ENCODE assay signal across 8 mouse cellular contexts in genomic region chr13:53442168-53442980, GRCm38 (mm10). TPM values are rescaled to one million over a fixed set of nuclear protein-coding genes. Genes with fewer than 3 reads are reported as not detected.
DNase-seq lines count a peak whose midpoint lies in the region; ATAC-seq and TF ChIP-seq lines count a peak whose summit lies in the region.

No protein-coding gene starts in this region.

- H3K27ac ChIP-seq in forebrain, embryonic 13.5 days: no peak overlapping the region
- H3K27ac ChIP-seq in kidney, postnatal 0 days: no peak overlapping the region
- H3K27ac ChIP-seq in liver, embryonic 15.5 days (replicated peaks): peak overlapping the region; percentile 38; the same call in 1 of the 2 replicates
- H3K27ac ChIP-seq in stomach, postnatal 0 days (replicated peaks): no peak overlapping the region

- peaks cover 8% of the 10 kb centered on the region for H3K4me1 ChIP-seq in forebrain, embryonic 13.5 days
- no peaks in the 10 kb centered on the region for H3K4me1 ChIP-seq in kidney, postnatal 0 days (replicated peaks; ENCODE audit: insufficient read depth, low read length)
- no peaks in the 10 kb centered on the region for H3K4me1 ChIP-seq in liver, embryonic 15.5 days (replicated peaks)
- no peaks in the 10 kb centered on the region for H3K4me1 ChIP-seq in stomach, postnatal 0 days (replicated peaks; ENCODE audit: control insufficient read depth, insufficient read depth)

- H3K36me3 ChIP-seq in forebrain, embryonic 13.5 days (ENCODE audit: poor library complexity, severe bottlenecking): no peaks in the 10 kb centered on the region
- no peaks in the 10 kb centered on the region for H3K36me3 ChIP-seq in kidney, postnatal 0 days (ENCODE audit: insufficient read depth, low read length)
- H3K36me3 ChIP-seq in liver, embryonic 15.5 days (replicated peaks): no peaks in the 10 kb centered on the region
- no peaks in the 10 kb centered on the region for H3K36me3 ChIP-seq in stomach, postnatal 0 days (ENCODE audit: control insufficient read depth, insufficient read depth, low read length)

- TF ChIP-seq CTCF in kidney, postnatal 0 days (IDR thresholded peaks at IDR 0.05; ENCODE audit: low read depth): peak; percentile 69
- TF ChIP-seq CTCF in stomach, postnatal 0 days (IDR thresholded peaks at IDR 0.05; ENCODE audit: low read depth): peak; percentile 74

- ATAC-seq in forebrain, embryonic 13.5 days: no peak
- ATAC-seq in kidney, postnatal 0 days (replicated peaks; ENCODE audit: low FRiP score, low read depth): no peak
- ATAC-seq in liver, embryonic 15.5 days (ENCODE audit: insufficient read depth): no peak
- peak; percentile 32; the same call in 1 of the 2 replicates for ATAC-seq in stomach, postnatal 0 days (ENCODE audit: low FRiP score, low TSS enrichment)

- no peak for TF ChIP-seq EP300 in stomach, postnatal 0 days (optimal IDR thresholded peaks at IDR 0.05)

- H3K27me3 ChIP-seq in forebrain, embryonic 13.5 days: peaks cover 17% of the 10 kb centered on the region
- no peaks in the 10 kb centered on the region for H3K27me3 ChIP-seq in kidney, postnatal 0 days (ENCODE audit: insufficient read depth, low read length)
- no peaks in the 10 kb centered on the region for H3K27me3 ChIP-seq in liver, embryonic 15.5 days
- H3K27me3 ChIP-seq in stomach, postnatal 0 days (ENCODE audit: control insufficient read depth, insufficient read depth, low read length): no peaks in the 10 kb centered on the region

- peak; percentile 65 to 74 for DNase-seq in cerebellum, postnatal 14 days
- no peak for DNase-seq in cerebellum, adult 9-11 months
- peak; percentile 65 for DNase-seq in ES-CJ7 (ENCODE audit: low read depth, low spot score)
- no peak for DNase-seq in kidney, postnatal 0 days (ENCODE audit: low spot score)
- peak; percentile 31 for DNase-seq in stomach, postnatal 0 days (ENCODE audit: low spot score)
- no peak for DNase-seq in spleen, adult 18-20 months

- no peak overlapping the region for H3K4me3 ChIP-seq in forebrain, embryonic 13.5 days
- H3K4me3 ChIP-seq in kidney, postnatal 0 days (replicated peaks; ENCODE audit: low read depth, low read length): no peak overlapping the region
- peak overlapping the region; percentile 6; the same call in 1 of the 2 replicates for H3K4me3 ChIP-seq in liver, embryonic 15.5 days (replicated peaks)
- H3K4me3 ChIP-seq in stomach, postnatal 0 days (ENCODE audit: low read depth, low read length): no peak overlapping the region

- no peak overlapping the region for H3K9ac ChIP-seq in forebrain, embryonic 13.5 days
- H3K9ac ChIP-seq in kidney, postnatal 0 days (ENCODE audit: low read depth, low read length): no peak overlapping the region
- no peak overlapping the region for H3K9ac ChIP-seq in liver, embryonic 15.5 days
- no peak overlapping the region for H3K9ac ChIP-seq in stomach, postnatal 0 days (ENCODE audit: low read length)

- WGBS in forebrain, embryonic 13.5 days: 39% methylated on average over 25 of the region's 25 CpGs
- 27% methylated on average over 25 of the region's 25 CpGs for WGBS in kidney, postnatal 0 days
- 31% methylated on average over 25 of the region's 25 CpGs for WGBS in liver, embryonic 15.5 days (ENCODE audit: insufficient replicate concordance)
- 32% methylated on average over 25 of the region's 25 CpGs for WGBS in stomach, postnatal 0 days

- no peaks in the 10 kb centered on the region for H3K9me3 ChIP-seq in forebrain, embryonic 13.5 days (replicated peaks)
- no peaks in the 10 kb centered on the region for H3K9me3 ChIP-seq in kidney, postnatal 0 days (replicated peaks; ENCODE audit: low read length)
- no peaks in the 10 kb centered on the region for H3K9me3 ChIP-seq in liver, embryonic 15.5 days (replicated peaks)
- H3K9me3 ChIP-seq in stomach, postnatal 0 days (ENCODE audit: control insufficient read depth, low read length): no peaks in the 10 kb centered on the region

- peak overlapping the region; percentile 49 for H3K4me2 ChIP-seq in forebrain, embryonic 13.5 days
- peak overlapping the region; percentile 17 for H3K4me2 ChIP-seq in kidney, postnatal 0 days (ENCODE audit: low read length)
- peak overlapping the region; percentile 25; the same call in 1 of the 2 replicates for H3K4me2 ChIP-seq in liver, embryonic 15.5 days
- no peak overlapping the region; the same call in 1 of the 2 replicates for H3K4me2 ChIP-seq in stomach, postnatal 0 days (replicated peaks; ENCODE audit: low read depth)

RNA-seq across cellular contexts. Expression of gene Msx2, which starts 30.5 kb away (rescaled TPM):
- 1.2 and 1.8 TPM in 2 replicates for polyA plus RNA-seq in forebrain, embryonic 13.5 days (2015; fragmentation: Nextera tagmentation; extraction: Ambion mirVana)
- polyA plus RNA-seq in kidney, postnatal 0 days (2015; fragmentation: Nextera tagmentation; extraction: Ambion mirVana): 1.0 and 1.4 TPM in 2 replicates
- polyA plus RNA-seq in liver, embryonic 15.5 days (2015; fragmentation: Nextera tagmentation; extraction: Ambion mirVana): not detected in 2 replicates
- polyA plus RNA-seq in stomach, postnatal 0 days (2015; fragmentation: Nextera tagmentation; extraction: Ambion mirVana): 2.0 and 2.3 TPM in 2 replicates

Comparison
In these comparisons a context has a peak if more than half of its experiments do, and no peak if none do; other contexts are left out.
1. DNase-seq: peak in cerebellum, postnatal 14 days (2 of 2), ES-CJ7 (single experiment) and stomach, postnatal 0 days (single experiment); none in cerebellum, adult 9-11 months (single experiment), kidney, postnatal 0 days (single experiment) and spleen, adult 18-20 months (0 of 2).